Mouse (Mus musculus) brain, embryonic 14.5 days (tissue): ENCODE results near the gene Eef1akmt4. TPM values are rescaled to one million over a fixed set of nuclear protein-coding genes. Genes with fewer than 3 reads are reported as not detected.

ENCODE experiments used
- DNase-seq: peaks from one replicate; pipeline ENCODE4 v3.0.0-alpha.2; 2011; ENCODE audit warnings: low read depth
- CTCF ChIP-seq: fragments of 200-500 bp; IDR thresholded peaks from 2 replicates; pipeline ENCODE4 v1.5.1; 2012; ENCODE audit warnings: inconsistent platforms, mild to moderate bottlenecking, moderate library complexity, borderline replicate concordance; ENCODE audit not compliant: insufficient read depth, insufficient read length; ENCODE audit errors: extremely low read depth
- POLR2A ChIP-seq: fragments of 200-500 bp; IDR thresholded peaks from 2 replicates; pipeline ENCODE4 v1.6.1; 2012; ENCODE audit warnings: mild to moderate bottlenecking, inconsistent platforms, borderline replicate concordance; ENCODE audit not compliant: poor library complexity, insufficient read depth, insufficient read length, severe bottlenecking; ENCODE audit errors: extremely low read depth
- polyA plus RNA-seq: library from polyadenylated mRNA; depleted of rRNA; stranded (reverse); fragments of >200 nt; gene quantifications from 2 replicates; pipeline ENCODE4 v1.2.3, GENCODE M21; 2012; rRNA removed

Gene Eef1akmt4
- 9.2 and 16.4 TPM in 2 replicates for polyA plus RNA-seq

DNA sequence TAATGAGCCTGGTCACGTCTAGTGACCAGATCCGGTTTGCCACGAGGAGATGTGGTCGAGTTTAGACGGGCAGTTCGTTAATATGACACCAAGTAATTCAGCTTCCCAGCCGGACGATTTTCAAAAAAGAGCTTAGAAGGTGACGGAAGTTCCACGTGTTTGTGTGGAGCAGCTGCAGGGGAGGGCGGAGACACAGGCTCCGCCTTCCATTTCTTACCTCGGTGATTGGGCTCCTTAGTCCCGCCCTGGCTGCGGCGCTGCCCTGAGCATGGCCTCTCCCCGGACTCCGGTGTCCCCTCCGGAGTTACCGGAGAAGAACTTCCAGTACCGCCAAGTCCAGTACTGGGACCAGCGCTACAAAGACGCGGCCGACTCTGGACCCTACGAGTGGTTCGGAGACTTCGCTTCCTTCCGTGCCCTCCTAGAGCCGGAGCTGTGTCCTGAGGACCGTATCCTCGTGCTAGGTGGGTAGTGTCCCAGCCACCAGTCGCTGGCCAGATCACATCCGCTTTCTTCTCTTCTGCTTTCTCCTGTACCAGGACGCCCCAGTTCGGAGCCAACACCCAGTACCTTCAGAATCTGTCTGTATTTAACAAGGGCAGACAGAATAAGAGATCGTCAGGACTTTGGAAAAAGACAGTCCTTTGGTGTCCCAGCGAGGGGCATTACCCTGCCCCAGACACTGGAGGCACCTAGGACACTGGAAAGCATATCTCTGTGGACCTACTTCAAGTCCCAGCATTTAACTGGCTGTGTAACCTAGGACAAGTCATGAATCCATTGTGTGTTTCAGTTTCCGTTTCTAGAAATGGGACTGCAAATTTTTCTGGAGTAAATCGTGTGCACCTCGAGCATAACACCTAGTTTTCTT is at the start of gene Eef1akmt4, which contains the start of the genes Gm49333 and Alg3:
Eef1akmt4 (plus strand) TSS at position 237 of the 871 bp plus-strand sequence.
Gm49333 (plus strand) TSS at position 254 of the 871 bp plus-strand sequence.
Alg3 (minus strand) TSS at position 379 of the 871 bp plus-strand sequence.
- peak; percentile 24; the same call in 1 of the 2 replicates for TF ChIP-seq POLR2A
- TF ChIP-seq CTCF = no peak

GRCm38 (mm10) chr16:20565075-20565474 is 46.3 kb upstream of the Eef1akmt4 start:
- TF ChIP-seq CTCF (no peak), POLR2A (no peak)
- DNase-seq = no peak

More for the DNA sequence above, at the start of gene Eef1akmt4, which contains the start of the genes Gm49333 and Alg3:
- DNase-seq = peak; percentile 97

DNA sequence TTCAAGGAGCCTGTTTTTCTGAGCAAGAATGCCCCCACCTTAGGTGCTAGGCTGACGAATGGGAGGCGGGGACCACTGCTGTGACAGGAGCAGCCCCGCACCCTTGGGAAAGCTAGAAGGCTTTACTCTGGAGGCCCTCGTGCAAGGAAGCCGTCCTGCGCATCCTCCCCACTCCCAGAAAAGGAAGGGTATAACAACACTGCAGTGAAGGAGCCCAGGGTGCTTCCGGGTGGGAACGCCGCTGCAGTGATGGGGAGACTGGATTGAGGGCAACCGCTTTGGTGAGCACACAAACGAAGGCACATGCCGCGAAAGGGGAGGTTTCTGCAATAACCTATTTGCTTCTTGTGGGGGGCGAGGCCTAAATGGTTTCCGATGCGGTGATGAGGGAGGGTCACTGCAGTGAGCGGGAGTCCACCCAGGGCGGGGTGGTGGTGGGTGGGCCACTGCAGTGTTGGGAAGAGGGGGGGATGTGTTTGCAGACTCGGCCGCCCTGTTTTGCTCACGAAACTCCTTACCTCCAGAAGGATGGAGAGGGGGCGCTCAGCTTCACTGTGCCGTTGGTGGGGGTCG is 21.9 kb upstream of the Eef1akmt4 start, which contains the start of gene Vwa5b2:
Vwa5b2 (plus strand) TSS at position 106 of the 573 bp plus-strand sequence.
- TF ChIP-seq POLR2A = no peak
- TF ChIP-seq CTCF = no peak
- no peak for DNase-seq

- peak; percentile 71 for DNase-seq
- TF ChIP-seq POLR2A (no peak), CTCF (no peak)
Observed at GRCm38 (mm10) chr16:20589939-20590679, 21.3 kb upstream of the Eef1akmt4 start.

- TF ChIP-seq CTCF (no peak), POLR2A (no peak)
- DNase-seq = no peak
Observed at GRCm38 (mm10) chr16:20590680-20591038, 20.7 kb upstream of the Eef1akmt4 start.

GRCm38 (mm10) chr16:20591076-20591705 is 20.2 kb upstream of the Eef1akmt4 start:
- TF ChIP-seq CTCF (no peak), POLR2A (no peak)
- DNase-seq = no peak

GRCm38 (mm10) chr16:20595060-20595673 is 16.2 kb upstream of the Eef1akmt4 start:
- no peak for DNase-seq
- TF ChIP-seq CTCF = no peak
- TF ChIP-seq POLR2A = no peak

DNA sequence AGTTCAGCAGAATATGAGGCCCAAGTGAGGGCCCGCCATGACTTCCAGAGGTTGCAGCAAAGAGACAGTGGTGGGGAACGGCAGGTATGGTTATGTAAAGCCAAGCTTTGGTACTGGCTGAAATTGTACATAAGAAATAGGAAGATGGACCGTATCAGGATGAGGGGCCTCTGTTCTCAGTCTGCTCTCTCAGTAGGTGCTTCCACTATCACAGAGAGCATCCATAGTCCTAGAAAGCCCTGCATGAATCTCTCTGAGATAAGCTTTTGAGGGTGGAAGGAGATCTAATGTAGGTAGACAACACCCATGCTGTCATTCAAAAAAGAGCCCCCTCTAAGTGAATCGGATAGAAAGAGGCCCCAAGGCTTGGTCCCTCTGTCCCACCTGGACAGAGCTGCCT is 15.7 kb upstream of the Eef1akmt4 start:
- TF ChIP-seq POLR2A (no peak), CTCF (no peak)
- no peak for DNase-seq

- no peak for TF ChIP-seq CTCF
- no peak for TF ChIP-seq POLR2A
- no peak for DNase-seq
Observed at GRCm38 (mm10) chr16:20596687-20597441, 14.5 kb upstream of the Eef1akmt4 start.
